Mouse (Mus musculus) brain, embryonic 14.5 days (tissue): ENCODE results near the gene Snd1.

Source experiments
- CTCF ChIP-seq: fragments of 200-500 bp; IDR thresholded peaks from 2 replicates; pipeline ENCODE4 v1.5.1; 2012; ENCODE audit warnings: inconsistent platforms, mild to moderate bottlenecking, moderate library complexity, borderline replicate concordance; ENCODE audit not compliant: insufficient read depth, insufficient read length; ENCODE audit errors: extremely low read depth
- POLR2A ChIP-seq: fragments of 200-500 bp; IDR thresholded peaks from 2 replicates; pipeline ENCODE4 v1.6.1; 2012; ENCODE audit warnings: mild to moderate bottlenecking, inconsistent platforms, borderline replicate concordance; ENCODE audit not compliant: poor library complexity, insufficient read depth, insufficient read length, severe bottlenecking; ENCODE audit errors: extremely low read depth

- TF ChIP-seq CTCF (peak; percentile 54; the same call in 1 of the 2 replicates), POLR2A (no peak)
Measured at GRCm38 (mm10) chr6:28460534-28460933, 14.4 kb upstream of the Snd1 start.
